Mouse (Mus musculus) frontal cortex, adult (tissue): ENCODE data around the gene Wtip.
"Not testable (repeated sequence)": the region's sequence is repeated elsewhere in the genome, so short reads cannot be mapped to it uniquely, and the experiment has no call there.

Source experiments
- ATAC-seq: cut with Nextera tagmentation; 2 replicates; pipeline ENCODE4 v1.9.2; 2017; ENCODE audit warnings: mild to moderate bottlenecking, moderate library complexity, mixed read lengths; ENCODE audit not compliant: low TSS enrichment

The Wtip gene

DNA sequence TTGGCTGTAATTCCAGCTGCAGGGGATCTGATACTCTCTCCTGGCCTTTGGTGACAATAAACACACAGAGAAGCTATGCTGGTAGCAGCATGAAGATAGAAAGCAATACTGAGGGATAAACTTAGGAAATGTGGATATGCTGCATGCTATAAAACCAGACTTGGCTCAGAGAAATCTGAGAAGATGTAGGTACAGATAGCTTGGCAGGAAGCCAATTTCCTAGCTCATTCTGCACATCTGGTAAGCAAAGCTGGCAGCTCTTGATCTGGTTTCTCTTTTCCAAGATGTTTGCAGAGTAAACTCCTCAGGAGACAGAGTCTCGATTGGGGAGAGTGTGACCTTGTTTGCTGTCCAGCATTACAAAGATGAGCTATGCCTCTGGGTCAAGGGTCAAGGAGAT lies 12.4 kb downstream of the Wtip start:
- not testable (repeated sequence) for ATAC-seq

DNA sequence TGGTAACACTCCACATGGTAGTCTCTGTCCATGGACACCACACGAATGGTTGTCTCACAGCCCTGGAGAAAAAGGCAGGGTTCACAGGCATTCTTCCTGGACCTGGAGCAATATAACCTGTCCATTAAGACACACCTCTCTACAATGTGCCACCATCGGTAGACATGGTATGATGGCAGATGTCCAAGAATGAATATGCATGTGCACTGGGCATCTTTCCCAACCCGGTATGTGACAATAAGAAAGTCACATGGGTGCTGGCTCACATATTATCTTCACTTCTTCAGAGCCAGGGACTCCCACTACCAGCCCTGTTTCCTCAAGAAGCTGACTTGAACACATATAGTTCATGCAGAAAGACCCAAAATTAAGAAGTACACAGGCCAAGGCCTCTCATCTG lies 16.5 kb downstream of the Wtip start:
- no peak for ATAC-seq

DNA sequence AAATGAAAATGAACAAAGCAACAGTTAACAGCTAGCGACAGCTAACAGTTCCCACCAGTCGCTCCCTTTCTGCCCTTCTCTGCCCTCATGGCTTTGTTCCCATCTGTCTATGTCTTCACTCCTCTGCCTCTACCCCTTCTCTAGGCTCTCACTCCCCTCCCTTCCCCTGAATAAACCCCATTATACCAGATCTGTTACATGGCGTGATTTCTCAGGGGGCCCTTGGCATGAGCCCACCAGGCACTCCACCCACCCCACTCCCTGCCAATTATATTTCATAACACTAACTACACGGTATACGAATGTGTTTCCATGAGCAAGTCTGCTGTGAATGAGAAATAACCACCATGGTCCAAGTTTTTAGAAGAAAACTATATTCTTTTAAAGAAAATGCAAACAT lies 23.9 kb downstream of the Wtip start:
- no peak for ATAC-seq

DNA sequence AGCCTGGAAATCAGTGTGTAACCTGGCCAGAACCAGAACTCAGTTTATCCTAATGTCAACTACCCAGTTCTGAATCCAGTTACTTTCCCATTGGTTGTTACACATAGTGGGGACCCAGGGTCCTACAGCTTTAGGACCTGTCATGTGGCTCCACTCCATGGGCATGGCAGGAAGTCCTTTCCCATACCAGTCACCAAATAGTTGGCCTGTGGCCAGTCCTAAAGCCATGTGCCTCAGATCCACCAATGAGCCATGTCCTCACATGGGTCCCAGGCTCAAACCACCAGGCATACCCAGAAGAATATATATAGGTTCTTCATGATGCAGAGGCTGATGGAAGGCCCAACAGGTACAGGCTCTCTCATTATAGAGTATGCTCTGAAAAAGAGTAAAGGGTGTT lies 31.8 kb downstream of the Wtip start:
- ATAC-seq: no peak

DNA sequence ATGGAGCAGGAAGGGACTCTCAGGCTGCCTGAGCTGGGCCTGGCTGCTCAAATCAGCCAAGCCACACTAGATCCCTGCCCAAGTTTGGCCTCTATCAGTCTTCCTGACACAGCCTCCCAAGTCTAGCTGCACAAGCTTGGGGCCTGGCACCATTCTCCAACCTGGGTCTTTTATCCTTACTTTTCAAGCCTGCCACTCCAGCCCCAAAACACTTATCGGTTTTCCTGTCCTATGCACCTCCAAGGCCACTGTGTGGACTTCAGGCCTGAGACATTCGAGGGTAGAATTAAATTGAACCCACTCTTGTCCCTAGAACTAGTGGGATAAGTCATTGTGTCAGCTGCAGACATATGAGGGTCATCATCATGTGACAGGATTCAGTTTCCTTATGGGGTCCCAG lies 33.1 kb downstream of the Wtip start:
- ATAC-seq: no peak

DNA sequence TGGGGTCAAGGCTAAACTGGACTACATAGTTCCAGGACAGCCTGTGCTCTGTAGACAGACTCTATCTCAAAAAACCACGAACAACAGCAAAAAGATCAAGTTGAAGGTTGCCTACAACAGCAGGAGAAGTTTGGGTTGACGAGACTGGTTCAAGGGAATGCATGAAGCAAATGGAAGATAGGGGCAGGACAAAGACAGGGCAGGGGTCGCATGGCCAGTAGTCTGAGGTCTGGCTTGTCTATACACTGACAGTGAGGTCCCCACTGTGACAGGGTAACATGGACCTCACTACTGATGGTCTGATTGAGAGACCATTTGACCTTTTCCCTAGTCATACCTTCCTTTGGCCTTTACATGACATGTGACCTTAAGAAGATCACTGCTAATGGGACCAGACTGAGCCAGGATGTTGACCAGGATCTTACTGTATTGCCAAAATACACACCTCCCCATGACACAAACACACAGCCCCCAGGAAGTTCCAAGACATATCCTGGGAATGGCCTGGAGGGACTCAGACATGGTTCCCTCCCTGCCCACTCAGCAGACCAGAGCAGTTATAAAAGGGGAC lies 38.1 kb downstream of the Wtip start, which contains the start of gene Scgb1b30:
Gene Scgb1b30 (plus strand): TSS at position 521 of the 571 bp plus-strand sequence.
- ATAC-seq: no peak

DNA sequence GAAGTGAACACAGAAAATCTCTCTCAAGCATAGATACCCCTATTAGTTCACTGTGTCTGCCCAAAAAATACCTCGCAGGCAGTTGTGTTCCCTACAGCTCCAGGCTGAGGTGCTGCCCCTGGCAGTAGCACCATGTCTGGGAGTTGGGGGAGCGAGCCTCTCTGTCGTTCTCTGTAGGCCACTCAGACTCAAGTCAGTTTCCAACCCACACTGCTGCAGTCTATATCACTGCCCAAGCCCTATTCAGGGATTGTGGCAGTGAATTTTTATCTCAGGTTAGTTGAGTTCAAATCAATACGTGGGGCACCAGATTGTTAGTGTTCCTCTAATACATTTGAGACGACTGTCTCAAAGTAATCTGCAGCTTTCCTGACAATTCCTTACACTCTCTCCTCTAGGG lies 64.9 kb downstream of the Wtip start:
- not testable (repeated sequence) for ATAC-seq
